ENCODE assay signal across 8 mouse cellular contexts in genomic region chr4:45490036-45490752, GRCm38 (mm10). TPM values are rescaled to one million over a fixed set of nuclear protein-coding genes. Genes with fewer than 3 reads are reported as not detected.
DNase-seq lines count a peak whose midpoint lies in the region; ATAC-seq and TF ChIP-seq lines count a peak whose summit lies in the region.

No protein-coding gene starts in this region.

- peak overlapping the region; percentile 93 for H3K27ac ChIP-seq in lung, postnatal 0 days (ENCODE audit: low read length)
- H3K27ac ChIP-seq in forebrain, postnatal 0 days (ENCODE audit: low read depth, low read length): peak overlapping the region; percentile 36; the same call in 1 of the 2 replicates
- H3K27ac ChIP-seq in limb, embryonic 15.5 days: peak overlapping the region; percentile 80
- H3K27ac ChIP-seq in stomach, embryonic 16.5 days (ENCODE audit: low read length): peak overlapping the region; percentile 88

- intact Hi-C loops in left cerebral cortex, postnatal 10 days (cut with DNase I): no loop called here

- no peaks in the 10 kb centered on the region for H3K36me3 ChIP-seq in lung, postnatal 0 days (ENCODE audit: insufficient read depth, low read length)
- no peaks in the 10 kb centered on the region; the same call in 1 of the 2 replicates for H3K36me3 ChIP-seq in forebrain, postnatal 0 days (ENCODE audit: insufficient read depth)
- 0 out of 2 replicates have a peak, but pooled peaks cover 5% of the 10 kb centered on the region for H3K36me3 ChIP-seq in limb, embryonic 15.5 days
- no peaks in the 10 kb centered on the region for H3K36me3 ChIP-seq in stomach, embryonic 16.5 days (ENCODE audit: control insufficient read depth, insufficient read depth, low read length)

- peaks cover 67% of the 10 kb centered on the region for H3K4me1 ChIP-seq in lung, postnatal 0 days (ENCODE audit: insufficient read depth, low read depth, low read length)
- peaks cover 35% of the 10 kb centered on the region for H3K4me1 ChIP-seq in forebrain, postnatal 0 days (ENCODE audit: insufficient read depth)
- peaks cover 83% of the 10 kb centered on the region for H3K4me1 ChIP-seq in limb, embryonic 15.5 days
- peaks cover 76% of the 10 kb centered on the region for H3K4me1 ChIP-seq in stomach, embryonic 16.5 days (ENCODE audit: control insufficient read depth, insufficient read depth, low read length)

- H3K9ac ChIP-seq in lung, postnatal 0 days (replicated peaks; ENCODE audit: low read depth): peak overlapping the region; percentile 51
- no peak overlapping the region for H3K9ac ChIP-seq in forebrain, postnatal 0 days
- H3K9ac ChIP-seq in limb, embryonic 15.5 days: no peak overlapping the region
- H3K9ac ChIP-seq in stomach, embryonic 16.5 days (ENCODE audit: low read length): peak overlapping the region; percentile 57

- no peak for TF ChIP-seq CTCF in lung, postnatal 0 days (IDR thresholded peaks at IDR 0.05)
- TF ChIP-seq CTCF in forebrain, postnatal 0 days (IDR thresholded peaks at IDR 0.05; ENCODE audit: low read depth): no peak

- no peak for DNase-seq in lung, postnatal 0 days (ENCODE audit: low spot score)
- no peak for DNase-seq in lung, postnatal 4 days
- peak; percentile 39 for DNase-seq in forebrain, postnatal 0 days
- no peak for DNase-seq in left cerebral cortex, postnatal 10 days (ENCODE audit: extremely low spot score in 1 of 2, low spot score in 2 of 2)
- no peak for DNase-seq in spleen, postnatal 36 days (ENCODE audit: low spot score in 2 of 2)
- DNase-seq in thymus, postnatal 0 days (ENCODE audit: low spot score): no peak

- peak overlapping the region; percentile 38; the same call in 1 of the 2 replicates for H3K4me2 ChIP-seq in lung, postnatal 0 days (replicated peaks; ENCODE audit: low read depth, low read length)
- no peak overlapping the region for H3K4me2 ChIP-seq in forebrain, postnatal 0 days (ENCODE audit: low read depth)
- 0 out of 2 replicates have a peak overlapping the region, but pooled peaks have one; percentile 7 for H3K4me2 ChIP-seq in limb, embryonic 15.5 days
- H3K4me2 ChIP-seq in stomach, embryonic 16.5 days (ENCODE audit: low read depth, low read length): peak overlapping the region; percentile 27; the same call in 1 of the 2 replicates

- H3K27me3 ChIP-seq in lung, postnatal 0 days (replicated peaks; ENCODE audit: insufficient read depth, low read length): no peaks in the 10 kb centered on the region
- H3K27me3 ChIP-seq in forebrain, postnatal 0 days (ENCODE audit: insufficient read depth, low read length): no peaks in the 10 kb centered on the region
- H3K27me3 ChIP-seq in limb, embryonic 15.5 days: no peaks in the 10 kb centered on the region
- no peaks in the 10 kb centered on the region for H3K27me3 ChIP-seq in stomach, embryonic 16.5 days (ENCODE audit: control insufficient read depth, insufficient read depth, low read length)

- no peak overlapping the region for H3K4me3 ChIP-seq in lung, postnatal 0 days (ENCODE audit: low read depth, low read length)
- H3K4me3 ChIP-seq in forebrain, postnatal 0 days (ENCODE audit: low read depth, low read length): no peak overlapping the region
- H3K4me3 ChIP-seq in limb, embryonic 15.5 days: no peak overlapping the region
- no peak overlapping the region for H3K4me3 ChIP-seq in stomach, embryonic 16.5 days (replicated peaks; ENCODE audit: low read length)

- 28% methylated on average over 8 of the region's 8 CpGs for WGBS in lung, postnatal 0 days
- WGBS in forebrain, postnatal 0 days: 13% methylated on average over 8 of the region's 8 CpGs
- 21% methylated on average over 8 of the region's 8 CpGs for WGBS in limb, embryonic 15.5 days
- 29% methylated on average over 8 of the region's 8 CpGs for WGBS in stomach, embryonic 16.5 days

- no peaks in the 10 kb centered on the region for H3K9me3 ChIP-seq in lung, postnatal 0 days (ENCODE audit: low read length)
- no peaks in the 10 kb centered on the region for H3K9me3 ChIP-seq in forebrain, postnatal 0 days (ENCODE audit: low read length)
- no peaks in the 10 kb centered on the region for H3K9me3 ChIP-seq in limb, embryonic 15.5 days
- no peaks in the 10 kb centered on the region for H3K9me3 ChIP-seq in stomach, embryonic 16.5 days (replicated peaks; ENCODE audit: control insufficient read depth, low read length)

- TF ChIP-seq EP300 in lung, postnatal 0 days (IDR thresholded peaks at IDR 0.05): no peak

- ATAC-seq in lung, postnatal 0 days: no peak
- peak; percentile 52 for ATAC-seq in forebrain, postnatal 0 days
- no peak for ATAC-seq in limb, embryonic 15.5 days (ENCODE audit: insufficient number of reproducible peaks, low FRiP score, low TSS enrichment, low read depth)
- ATAC-seq in stomach, embryonic 16.5 days (ENCODE audit: insufficient read depth, low FRiP score): no peak

RNA-seq across cellular contexts. Expression of gene Shb, which starts 42.1 kb away (rescaled TPM):
- 7.1 and 8.8 TPM in 2 replicates for polyA plus RNA-seq in lung, postnatal 0 days (2015; fragmentation: Nextera tagmentation; extraction: Ambion mirVana)
- total RNA-seq in forebrain, postnatal 0 days (2014; rRNA removed): 26.7 and 32.6 TPM in 2 replicates
- 8.5 and 8.6 TPM in 2 replicates for polyA plus RNA-seq in forebrain, postnatal 0 days (2015; fragmentation: Nextera tagmentation; extraction: Ambion mirVana)
- polyA plus RNA-seq in limb, embryonic 15.5 days (2015; fragmentation: Nextera tagmentation; extraction: Ambion mirVana): 6.8 and 9.6 TPM in 2 replicates
- 2.1 and 2.7 TPM in 2 replicates for polyA plus RNA-seq in stomach, embryonic 16.5 days (2015; fragmentation: Nextera tagmentation; extraction: Ambion mirVana)
- total RNA-seq in left cerebral cortex, postnatal 10 days (2021): 10 to 100 TPM; 13.1 to 18.7 TPM
- 3.9 and 4.7 TPM in 2 replicates for polyA plus RNA-seq in thymus, postnatal 0 days (2015; fragmentation: Nextera tagmentation; extraction: Ambion mirVana)

Comparison
In these comparisons a context has a peak if more than half of its experiments do, and no peak if none do; other contexts are left out.
1. H3K27ac ChIP-seq: peak in every context shown above with its lines; median percentile 93 in lung, postnatal 0 days; 88 in stomach, embryonic 16.5 days; 80 in limb, embryonic 15.5 days; 36 in forebrain, postnatal 0 days.
2. H3K9ac ChIP-seq: peak in lung, postnatal 0 days (single experiment) and stomach, embryonic 16.5 days (single experiment); none in forebrain, postnatal 0 days (single experiment) and limb, embryonic 15.5 days (single experiment).